Mouse (Mus musculus) erythroblast, embryonic 14.5 days (primary cell): ENCODE results near the gene Ly6c2.

ENCODE experiments used
- GATA1 ChIP-seq: IDR thresholded peaks from 2 replicates; pipeline ENCODE4 v1.6.1; 2012; ENCODE audit warnings: low read length, inconsistent platforms, mixed read lengths
- TAL1 ChIP-seq: IDR thresholded peaks from 3 replicates; pipeline ENCODE4 v1.6.1; 2012; ENCODE audit warnings: low read length, inconsistent platforms, mixed read lengths

DNA sequence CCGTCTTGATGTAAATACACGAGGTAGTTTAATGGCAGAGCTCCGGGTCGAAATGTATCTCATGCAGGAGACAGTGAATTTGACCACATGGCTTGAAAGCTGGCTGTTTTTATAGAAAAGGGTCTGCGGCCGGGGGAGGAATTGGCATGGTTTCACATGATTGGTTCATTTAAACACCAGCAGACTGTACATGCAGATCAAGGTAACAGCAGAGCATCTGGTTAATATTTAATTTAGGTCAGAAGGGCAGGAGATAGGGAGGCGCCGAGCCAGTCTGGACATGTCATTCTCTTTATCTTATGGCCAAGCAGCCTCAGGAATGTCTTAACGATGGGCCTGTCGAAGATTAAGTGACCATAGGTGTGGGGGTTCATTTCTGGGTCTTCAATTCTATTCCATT, 12.5 kb downstream of the Ly6c2 start:
- TF ChIP-seq GATA1 (no peak), TAL1 (no peak)
